Mouse (Mus musculus) ES-Bruce4 (cell line): ENCODE measurements around the gene Sf3a2.

Experiments used
- CTCF ChIP-seq: IDR thresholded peaks from one replicate; pipeline ENCODE4 v1.8.1; 2011; ENCODE audit warnings: low read depth, low read length
- EP300 ChIP-seq: IDR thresholded peaks from 2 replicates; pipeline ENCODE4 v1.6.1; 2011; ENCODE audit warnings: low read depth, low read length; ENCODE audit not compliant: insufficient read depth
- POLR2A ChIP-seq: IDR thresholded peaks from one replicate; pipeline ENCODE4 v1.8.1; 2011; ENCODE audit warnings: low read length; ENCODE audit not compliant: insufficient read depth

DNA sequence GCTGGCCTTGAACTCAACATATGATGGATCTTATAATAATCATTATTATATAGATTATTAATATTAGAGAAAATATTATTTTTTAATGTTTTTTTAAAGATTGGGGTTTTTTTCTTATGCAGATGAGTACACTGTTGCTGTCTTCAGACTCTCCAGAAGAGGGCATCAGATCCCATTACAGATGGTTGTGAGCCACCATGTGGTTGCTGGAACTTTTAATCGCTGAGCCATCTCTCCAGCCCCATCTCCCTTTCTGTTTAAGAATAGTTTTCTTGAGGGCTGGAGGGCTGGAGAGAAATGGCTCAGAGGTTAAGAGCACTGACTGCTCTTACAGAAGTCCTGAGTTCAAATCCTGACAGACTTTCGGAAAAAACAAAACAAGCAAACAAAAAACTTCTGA lies 24.0 kb downstream of the Sf3a2 start:
- TF ChIP-seq CTCF: no peak
- TF ChIP-seq POLR2A: no peak
- no peak for TF ChIP-seq EP300
